Mouse (Mus musculus): ENCODE results near the gene Insc. TPM values are rescaled to one million over a fixed set of nuclear protein-coding genes. Genes with fewer than 3 reads are reported as not detected.
A peak's percentile ranks its signal among the peaks of the same experiment; 100 is the strongest.

The Insc gene
- polyA plus RNA-seq, 1 experiment: 1.9 TPM

- peaks cover 4% of the 10 kb centered on the region; the same call in 1 of the 2 replicates for H3K4me1 ChIP-seq (ENCODE audit: control insufficient read depth, insufficient read depth, insufficient read length, low read length)
- no peak overlapping the region for H3K27ac ChIP-seq (ENCODE audit: insufficient read depth, low read depth, low read length)
- no peak overlapping the region for H3K4me3 ChIP-seq (ENCODE audit: low read depth, low read length)
- WGBS: 22% methylated on average over 3 of the region's 3 CpGs
- no peaks in the 10 kb centered on the region for H3K36me3 ChIP-seq (ENCODE audit: control insufficient read depth, insufficient read depth, low read length)
- TF ChIP-seq CTCF (IDR thresholded peaks at IDR 0.05; ENCODE audit: extremely low read depth, insufficient read length, insufficient replicate concordance, low read depth, low read length): no peak
- no peak for TF ChIP-seq POLR2A (IDR thresholded peaks at IDR 0.05; ENCODE audit: low read depth, low read length)
- H3K27me3 ChIP-seq (ENCODE audit: control insufficient read depth, insufficient read depth, low read length): no peaks in the 10 kb centered on the region
Observed at GRCm38 (mm10) chr7:114873315-114874012, 130.0 kb downstream of the Insc start.

- 12% methylated on average over 6 of the region's 6 CpGs for WGBS
Observed at GRCm38 (mm10) chr7:114874032-114874441, 130.5 kb downstream of the Insc start.

GRCm38 (mm10) chr7:114874579-114874978, 131.1 kb downstream of the Insc start:
- H3K4me3 ChIP-seq (ENCODE audit: low read depth, low read length): no peak overlapping the region

More at GRCm38 (mm10) chr7:114874032-114874441, 130.5 kb downstream of the Insc start:
- Histone ChIP-seq H3K4me1 (ENCODE audit: control insufficient read depth, insufficient read depth, insufficient read length, low read length) (peaks cover 4% of the 10 kb centered on the region; the same call in 1 of the 2 replicates), H3K27me3 (ENCODE audit: control insufficient read depth, insufficient read depth, low read length) (no peaks in the 10 kb centered on the region), H3K27ac (ENCODE audit: insufficient read depth, low read depth, low read length) (no peak overlapping the region), H3K36me3 (ENCODE audit: control insufficient read depth, insufficient read depth, low read length) (no peaks in the 10 kb centered on the region), H3K4me3 (ENCODE audit: low read depth, low read length) (no peak overlapping the region)
- peak; percentile 16; the same call in 1 of the 2 replicates for TF ChIP-seq CTCF (IDR thresholded peaks at IDR 0.05; ENCODE audit: extremely low read depth, insufficient read length, insufficient replicate concordance, low read depth, low read length)
- TF ChIP-seq POLR2A (IDR thresholded peaks at IDR 0.05; ENCODE audit: low read depth, low read length): no peak

GRCm38 (mm10) chr7:114883602-114884001, 140.1 kb downstream of the Insc start:
- Histone ChIP-seq H3K27me3 (ENCODE audit: control insufficient read depth, insufficient read depth, low read length) (no peaks in the 10 kb centered on the region), H3K4me1 (ENCODE audit: control insufficient read depth, insufficient read depth, insufficient read length, low read length) (no peaks in the 10 kb centered on the region), H3K27ac (ENCODE audit: insufficient read depth, low read depth, low read length) (no peak overlapping the region), H3K36me3 (ENCODE audit: control insufficient read depth, insufficient read depth, low read length) (no peaks in the 10 kb centered on the region), H3K4me3 (ENCODE audit: low read depth, low read length) (no peak overlapping the region)
- TF ChIP-seq POLR2A (IDR thresholded peaks at IDR 0.05; ENCODE audit: low read depth, low read length) (no peak), CTCF (IDR thresholded peaks at IDR 0.05; ENCODE audit: extremely low read depth, insufficient read length, insufficient replicate concordance, low read depth, low read length) (no peak)
- 90% methylated on average over 2 of the region's 2 CpGs for WGBS

More at GRCm38 (mm10) chr7:114874579-114874978, 131.1 kb downstream of the Insc start:
- Histone ChIP-seq H3K27ac (ENCODE audit: insufficient read depth, low read depth, low read length) (no peak overlapping the region), H3K36me3 (ENCODE audit: control insufficient read depth, insufficient read depth, low read length) (no peaks in the 10 kb centered on the region), H3K4me1 (ENCODE audit: control insufficient read depth, insufficient read depth, insufficient read length, low read length) (peaks cover 4% of the 10 kb centered on the region; the same call in 1 of the 2 replicates), H3K27me3 (ENCODE audit: control insufficient read depth, insufficient read depth, low read length) (no peaks in the 10 kb centered on the region)
- WGBS: 48% methylated on average over 2 of the region's 2 CpGs
- no peak for TF ChIP-seq CTCF (IDR thresholded peaks at IDR 0.05; ENCODE audit: extremely low read depth, insufficient read length, insufficient replicate concordance, low read depth, low read length)

GRCm38 (mm10) chr7:114886933-114887332, 143.4 kb downstream of the Insc start:
- WGBS: 86% methylated on average over 4 of the region's 4 CpGs
- H3K27ac ChIP-seq (ENCODE audit: insufficient read depth, low read depth, low read length): no peak overlapping the region
- no peak overlapping the region for H3K4me3 ChIP-seq (ENCODE audit: low read depth, low read length)
- no peak for TF ChIP-seq POLR2A (IDR thresholded peaks at IDR 0.05; ENCODE audit: low read depth, low read length)
- no peak for TF ChIP-seq CTCF (IDR thresholded peaks at IDR 0.05; ENCODE audit: extremely low read depth, insufficient read length, insufficient replicate concordance, low read depth, low read length)
- H3K36me3 ChIP-seq (ENCODE audit: control insufficient read depth, insufficient read depth, low read length): no peaks in the 10 kb centered on the region
- no peaks in the 10 kb centered on the region for H3K27me3 ChIP-seq (ENCODE audit: control insufficient read depth, insufficient read depth, low read length)
- H3K4me1 ChIP-seq (ENCODE audit: control insufficient read depth, insufficient read depth, insufficient read length, low read length): no peaks in the 10 kb centered on the region

- Histone ChIP-seq H3K4me1 (ENCODE audit: control insufficient read depth, insufficient read depth, insufficient read length, low read length) (no peaks in the 10 kb centered on the region; the same call in 1 of the 2 replicates), H3K4me3 (ENCODE audit: low read depth, low read length) (no peak overlapping the region), H3K27ac (ENCODE audit: insufficient read depth, low read depth, low read length) (no peak overlapping the region), H3K36me3 (ENCODE audit: control insufficient read depth, insufficient read depth, low read length) (no peaks in the 10 kb centered on the region), H3K27me3 (ENCODE audit: control insufficient read depth, insufficient read depth, low read length) (no peaks in the 10 kb centered on the region)
- 90% methylated on average over 4 of the region's 4 CpGs for WGBS
- TF ChIP-seq POLR2A (IDR thresholded peaks at IDR 0.05; ENCODE audit: low read depth, low read length) (no peak), CTCF (IDR thresholded peaks at IDR 0.05; ENCODE audit: extremely low read depth, insufficient read length, insufficient replicate concordance, low read depth, low read length) (no peak)
Observed at GRCm38 (mm10) chr7:114890215-114890614, 146.7 kb downstream of the Insc start.

- H3K4me1 ChIP-seq (ENCODE audit: control insufficient read depth, insufficient read depth, insufficient read length, low read length): no peaks in the 10 kb centered on the region; the same call in 1 of the 2 replicates
- H3K27me3 ChIP-seq (ENCODE audit: control insufficient read depth, insufficient read depth, low read length): no peaks in the 10 kb centered on the region
- no peak overlapping the region for H3K4me3 ChIP-seq (ENCODE audit: low read depth, low read length)
- TF ChIP-seq POLR2A (IDR thresholded peaks at IDR 0.05; ENCODE audit: low read depth, low read length): no peak
- TF ChIP-seq CTCF (IDR thresholded peaks at IDR 0.05; ENCODE audit: extremely low read depth, insufficient read length, insufficient replicate concordance, low read depth, low read length): no peak
- H3K36me3 ChIP-seq (ENCODE audit: control insufficient read depth, insufficient read depth, low read length): no peaks in the 10 kb centered on the region
- H3K27ac ChIP-seq (ENCODE audit: insufficient read depth, low read depth, low read length): no peak overlapping the region
Observed at GRCm38 (mm10) chr7:114892618-114893257, 149.2 kb downstream of the Insc start.

Data from small intestine, adult 2 months (tissue).